Mouse (Mus musculus): ENCODE measurements around the gene Triobp. TPM values are rescaled to one million over a fixed set of nuclear protein-coding genes. Genes with fewer than 3 reads are reported as not detected.
A peak's percentile ranks its signal among the peaks of the same experiment; 100 is the strongest.

Gene Triobp
- total and polyA plus RNA-seq, 3 experiments: 22.0 to 30.9 (median 24.4) TPM

DNA sequence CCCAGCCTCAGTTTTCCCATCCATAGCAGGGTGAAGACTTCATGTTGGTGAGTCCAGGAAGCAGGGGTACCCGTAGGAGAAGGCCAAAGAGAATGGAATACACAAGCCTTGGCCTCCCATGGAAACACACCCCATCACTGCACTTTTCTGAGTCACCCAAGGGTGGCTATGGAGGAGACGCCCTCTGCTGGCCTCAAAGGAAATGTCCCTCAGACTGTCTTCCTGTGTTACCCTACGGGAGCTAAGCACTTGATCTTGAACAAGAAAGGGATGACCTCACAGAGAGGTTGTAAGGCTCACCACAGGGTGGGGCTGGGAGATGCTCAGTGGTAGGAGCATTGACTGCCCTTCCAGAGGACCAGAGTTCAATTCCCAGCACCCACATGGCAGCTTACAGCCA lies 15.9 kb upstream of the Triobp start:
- H3K27ac ChIP-seq: no peak overlapping the region

DNA sequence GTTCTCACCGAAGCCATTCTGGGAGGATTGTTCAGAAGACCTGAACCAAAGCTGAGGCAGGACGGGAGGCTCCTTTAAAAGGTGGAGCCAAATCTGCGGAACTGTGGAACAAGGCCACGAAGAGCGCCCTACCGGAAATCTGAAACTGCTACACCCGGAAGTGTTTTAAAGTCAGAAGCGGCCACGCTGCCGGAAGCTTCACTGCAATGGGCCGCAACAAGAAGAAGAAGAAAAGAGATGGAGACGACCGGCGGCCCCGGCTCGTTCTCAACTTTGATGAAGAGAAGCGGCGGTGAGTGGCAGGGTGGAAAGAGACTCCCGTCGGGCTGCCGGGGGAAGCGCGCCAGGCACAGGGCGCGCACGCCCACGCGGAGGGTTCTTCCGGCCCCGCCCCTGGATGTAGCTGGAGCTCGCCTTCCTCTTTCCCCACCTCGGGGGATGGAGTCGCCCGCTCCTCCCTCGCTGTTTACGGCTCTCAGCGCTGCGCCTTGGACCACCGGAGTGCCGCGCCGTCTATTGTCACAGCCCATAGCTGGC lies 12.7 kb upstream of the Triobp start, which contains the start of gene Nol12:
Nol12 (plus strand) TSS at position 150 of the 537 bp plus-strand sequence.
- H3K27me3 ChIP-seq (ENCODE audit: control insufficient read depth, insufficient read depth, low read length): no peaks in the 10 kb centered on the region
- TF ChIP-seq POLR2A (IDR thresholded peaks at IDR 0.05; ENCODE audit: insufficient read depth, low read depth, low read length) (peak; percentile 83), EP300 (IDR thresholded peaks at IDR 0.05; ENCODE audit: insufficient read depth, low read depth, low read length) (0 out of 2 replicates have a peak, but pooled peaks have one; percentile 25), CTCF (IDR thresholded peaks at IDR 0.05) (peak; percentile 44)
- peak within 1 kb of the TSS; percentile 85 for H3K27ac ChIP-seq
- intact Hi-C loops (cut with DNase I): no loop called here
- no peaks in the 10 kb centered on the region for H3K79me2 ChIP-seq (replicated peaks; ENCODE audit: control insufficient read depth, insufficient read depth, low read length)
- H3K4me1 ChIP-seq (ENCODE audit: control insufficient read depth, insufficient read depth, low read length): peaks cover 3% of the 10 kb centered on the region
- DNase-seq: peak; percentile 87
- no peaks in the 10 kb centered on the region for H3K36me3 ChIP-seq (ENCODE audit: control insufficient read depth, insufficient read depth, low read length)
- under 1% methylated on average over 42 of the region's 42 CpGs for WGBS
- H3K4me3 ChIP-seq: peak within 1 kb of the TSS; percentile 70
- H3K9ac ChIP-seq (ENCODE audit: low read depth, low read length): peak within 1 kb of the TSS; percentile 82

More for the DNA sequence above, 15.9 kb upstream of the Triobp start:
- DNase-seq: peak; percentile 63 to 66
- TF ChIP-seq EP300 (IDR thresholded peaks at IDR 0.05; ENCODE audit: insufficient read depth, low read depth, low read length) (0 out of 2 replicates have a peak, but pooled peaks have one; percentile 46), CTCF (IDR thresholded peaks at IDR 0.05) (peak; percentile 89), POLR2A (IDR thresholded peaks at IDR 0.05; ENCODE audit: insufficient read depth, low read depth, low read length) (no peak)
- Histone ChIP-seq H3K9ac (ENCODE audit: low read depth, low read length) (no peak overlapping the region), H3K4me1 (ENCODE audit: control insufficient read depth, insufficient read depth, low read length) (peaks cover 9% of the 10 kb centered on the region), H3K4me3 (no peak overlapping the region), H3K79me2 (replicated peaks; ENCODE audit: control insufficient read depth, insufficient read depth, low read length) (no peaks in the 10 kb centered on the region), H3K27me3 (ENCODE audit: control insufficient read depth, insufficient read depth, low read length) (no peaks in the 10 kb centered on the region), H3K36me3 (ENCODE audit: control insufficient read depth, insufficient read depth, low read length) (no peaks in the 10 kb centered on the region)
- WGBS: 5% methylated on average over 3 of the region's 3 CpGs
- intact Hi-C loops (cut with DNase I): loop anchor here (1.0 kb wide), 1 partner anchor 16 kb away; no protein-coding TSS in a partner anchor

DNA sequence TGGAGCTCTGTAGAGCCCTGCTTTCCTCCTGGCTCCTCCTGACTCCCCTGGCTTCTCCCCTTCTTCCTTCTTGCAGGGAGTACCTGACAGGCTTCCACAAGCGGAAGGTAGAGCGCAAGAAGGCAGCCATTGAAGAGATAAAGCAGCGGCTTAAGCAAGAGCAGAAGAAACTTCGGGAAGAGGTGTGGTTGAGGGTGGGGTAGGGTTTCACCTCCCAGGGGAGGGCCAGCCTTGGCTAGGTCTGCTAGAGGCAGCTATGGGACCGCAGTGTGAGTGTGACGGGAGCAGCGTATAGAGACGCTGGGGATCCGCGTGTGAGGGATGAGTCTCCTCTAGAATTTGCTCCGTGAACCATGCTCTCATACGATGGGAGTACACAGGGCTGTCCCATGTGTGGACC lies 11.1 kb upstream of the Triobp start:
- 89% methylated on average over 12 of the region's 12 CpGs for WGBS
- no peak overlapping the region for H3K4me3 ChIP-seq
- intact Hi-C loops (cut with DNase I): no loop called here

DNA sequence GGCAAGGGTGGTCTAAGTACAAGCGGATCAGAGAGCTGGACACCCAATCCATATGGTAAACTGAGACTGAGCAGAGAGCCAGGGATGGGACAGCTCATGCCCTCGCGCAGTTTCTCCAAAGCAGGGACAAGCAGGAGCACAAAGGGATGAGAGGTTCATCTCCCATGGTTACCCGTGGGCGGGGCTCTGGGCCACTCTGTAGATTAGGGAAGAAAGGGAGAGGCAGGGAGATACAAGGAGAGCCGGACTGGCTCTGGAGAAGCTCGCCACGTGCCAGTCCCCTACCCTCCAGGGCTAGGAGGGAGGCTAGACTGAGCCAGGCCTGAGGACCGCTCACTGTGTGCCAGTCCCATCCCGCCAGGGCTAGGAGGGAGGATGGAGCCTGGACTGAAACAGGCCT lies 10.2 kb upstream of the Triobp start:
- no peak overlapping the region for H3K4me3 ChIP-seq
- H3K27ac ChIP-seq: no peak overlapping the region
- peaks cover 3% of the 10 kb centered on the region for H3K4me1 ChIP-seq (ENCODE audit: control insufficient read depth, insufficient read depth, low read length)
- no peaks in the 10 kb centered on the region for H3K79me2 ChIP-seq (replicated peaks; ENCODE audit: control insufficient read depth, insufficient read depth, low read length)
- intact Hi-C loops (cut with DNase I): no loop called here
- no peak for DNase-seq
- no peak for TF ChIP-seq CTCF (IDR thresholded peaks at IDR 0.05)
- no peak for TF ChIP-seq EP300 (IDR thresholded peaks at IDR 0.05; ENCODE audit: insufficient read depth, low read depth, low read length)
- no peak for TF ChIP-seq POLR2A (IDR thresholded peaks at IDR 0.05; ENCODE audit: insufficient read depth, low read depth, low read length)
- no peaks in the 10 kb centered on the region for H3K36me3 ChIP-seq (ENCODE audit: control insufficient read depth, insufficient read depth, low read length)
- H3K9ac ChIP-seq (ENCODE audit: low read depth, low read length): no peak overlapping the region
- WGBS: 89% methylated on average over 10 of the region's 10 CpGs
- no peaks in the 10 kb centered on the region for H3K27me3 ChIP-seq (ENCODE audit: control insufficient read depth, insufficient read depth, low read length)

More for the DNA sequence above, 11.1 kb upstream of the Triobp start:
- Histone ChIP-seq H3K27me3 (ENCODE audit: control insufficient read depth, insufficient read depth, low read length) (no peaks in the 10 kb centered on the region), H3K36me3 (ENCODE audit: control insufficient read depth, insufficient read depth, low read length) (no peaks in the 10 kb centered on the region), H3K4me1 (ENCODE audit: control insufficient read depth, insufficient read depth, low read length) (peaks cover 3% of the 10 kb centered on the region), H3K79me2 (replicated peaks; ENCODE audit: control insufficient read depth, insufficient read depth, low read length) (no peaks in the 10 kb centered on the region), H3K27ac (no peak overlapping the region), H3K9ac (ENCODE audit: low read depth, low read length) (no peak overlapping the region)
- TF ChIP-seq EP300 (IDR thresholded peaks at IDR 0.05; ENCODE audit: insufficient read depth, low read depth, low read length) (no peak), CTCF (IDR thresholded peaks at IDR 0.05) (no peak), POLR2A (IDR thresholded peaks at IDR 0.05; ENCODE audit: insufficient read depth, low read depth, low read length) (no peak)
- no peak for DNase-seq

DNA sequence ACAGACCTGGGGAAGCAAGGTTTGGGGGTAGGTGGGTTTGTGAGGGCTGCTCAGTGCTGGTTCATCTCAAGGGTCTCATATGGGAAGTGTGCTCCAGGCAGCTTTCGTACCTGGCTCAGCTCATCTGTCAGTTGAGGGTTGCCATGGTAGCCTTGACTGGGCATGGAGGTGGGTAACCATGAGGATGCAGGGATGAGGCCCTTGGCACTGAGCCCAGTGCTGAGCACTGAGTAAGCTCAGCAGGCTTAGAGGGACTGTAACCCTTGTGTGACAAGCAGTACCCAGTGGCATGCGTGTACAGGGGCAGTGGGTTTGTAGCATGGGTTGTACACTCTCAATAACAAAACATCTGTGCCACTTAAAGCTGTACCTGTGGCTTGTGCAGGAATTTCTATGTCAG lies 9.6 kb upstream of the Triobp start:
- Histone ChIP-seq H3K27me3 (ENCODE audit: control insufficient read depth, insufficient read depth, low read length) (no peaks in the 10 kb centered on the region), H3K4me3 (no peak overlapping the region), H3K4me1 (ENCODE audit: control insufficient read depth, insufficient read depth, low read length) (peaks cover 3% of the 10 kb centered on the region), H3K27ac (no peak overlapping the region), H3K36me3 (ENCODE audit: control insufficient read depth, insufficient read depth, low read length) (no peaks in the 10 kb centered on the region), H3K9ac (ENCODE audit: low read depth, low read length) (no peak overlapping the region), H3K79me2 (replicated peaks; ENCODE audit: control insufficient read depth, insufficient read depth, low read length) (no peaks in the 10 kb centered on the region)
- DNase-seq: no peak
- 91% methylated on average over 2 of the region's 2 CpGs for WGBS
- TF ChIP-seq EP300 (IDR thresholded peaks at IDR 0.05; ENCODE audit: insufficient read depth, low read depth, low read length): no peak
- no peak for TF ChIP-seq CTCF (IDR thresholded peaks at IDR 0.05)
- TF ChIP-seq POLR2A (IDR thresholded peaks at IDR 0.05; ENCODE audit: insufficient read depth, low read depth, low read length): no peak
- intact Hi-C loops (cut with DNase I): no loop called here

DNA sequence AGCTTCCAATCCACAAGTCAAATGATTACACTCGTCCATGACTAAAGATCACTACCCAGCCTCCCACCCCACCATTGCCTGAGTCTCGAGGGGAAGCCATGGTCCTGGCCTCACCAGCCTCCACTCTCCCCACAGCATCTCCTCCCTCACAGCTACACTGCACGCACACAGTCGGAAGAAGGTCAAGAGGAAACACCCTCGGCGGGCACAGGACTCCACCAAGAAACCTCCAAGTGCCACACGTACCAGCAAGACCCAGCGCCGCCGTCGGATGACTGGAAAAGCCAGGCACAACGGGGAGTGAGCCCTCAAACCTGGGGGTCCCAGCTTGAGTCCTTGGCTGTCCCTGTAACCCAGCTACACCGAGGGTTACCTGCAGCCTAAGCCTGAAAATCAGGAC lies 7.2 kb upstream of the Triobp start:
- no peak overlapping the region for H3K27ac ChIP-seq
- WGBS: 88% methylated on average over 13 of the region's 13 CpGs
- no peaks in the 10 kb centered on the region for H3K79me2 ChIP-seq (replicated peaks; ENCODE audit: control insufficient read depth, insufficient read depth, low read length)
- H3K36me3 ChIP-seq (ENCODE audit: control insufficient read depth, insufficient read depth, low read length): no peaks in the 10 kb centered on the region
- H3K27me3 ChIP-seq (ENCODE audit: control insufficient read depth, insufficient read depth, low read length): no peaks in the 10 kb centered on the region
- DNase-seq: no peak
- intact Hi-C loops (cut with DNase I): no loop called here
- H3K4me1 ChIP-seq (ENCODE audit: control insufficient read depth, insufficient read depth, low read length): peaks cover 2% of the 10 kb centered on the region; the same call in 1 of the 2 replicates
- H3K9ac ChIP-seq (ENCODE audit: low read depth, low read length): no peak overlapping the region
- no peak for TF ChIP-seq EP300 (IDR thresholded peaks at IDR 0.05; ENCODE audit: insufficient read depth, low read depth, low read length)
- no peak for TF ChIP-seq POLR2A (IDR thresholded peaks at IDR 0.05; ENCODE audit: insufficient read depth, low read depth, low read length)
- no peak for TF ChIP-seq CTCF (IDR thresholded peaks at IDR 0.05)
- H3K4me3 ChIP-seq: no peak overlapping the region
